Mouse (Mus musculus): ENCODE measurements around the gene Slc43a1. TPM values are rescaled to one million over a fixed set of nuclear protein-coding genes. Genes with fewer than 3 reads are reported as not detected.

The Slc43a1 gene
- total and polyA plus RNA-seq, 3 experiments = 4.4 to 12.7 (median 10.1) TPM

DNA sequence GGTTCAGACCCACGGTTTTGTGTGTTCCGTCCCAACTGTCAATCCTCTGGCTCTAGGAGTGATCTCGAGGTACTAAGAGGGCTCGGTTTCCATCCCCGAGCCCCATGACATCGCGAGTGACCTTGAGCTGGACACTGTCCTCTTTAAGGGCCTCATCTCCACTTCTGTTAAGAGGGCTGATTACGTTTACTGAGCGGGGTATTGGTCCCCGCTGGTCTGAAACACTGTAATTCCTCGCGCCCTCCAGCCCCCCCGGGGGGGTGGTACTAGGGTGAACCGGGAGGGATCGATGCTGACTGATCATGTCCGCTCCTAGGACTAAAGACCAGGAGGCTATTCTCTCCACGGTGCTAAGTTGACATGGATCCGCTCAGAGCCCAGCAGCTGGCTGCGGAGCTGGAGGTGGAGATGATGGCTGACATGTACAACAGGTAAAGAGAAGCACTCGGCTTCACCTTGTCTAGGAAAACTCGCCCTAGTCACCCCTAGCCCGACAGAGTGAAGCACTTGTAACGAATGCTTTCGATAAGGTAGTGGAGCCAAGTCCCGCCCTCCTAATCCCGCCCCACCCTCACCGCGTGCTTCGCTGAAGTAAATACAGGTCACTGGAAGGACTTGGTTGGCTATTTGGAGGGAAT, 11.2 kb upstream of the Slc43a1 start:
- DNase-seq = peak; percentile 52

DNA sequence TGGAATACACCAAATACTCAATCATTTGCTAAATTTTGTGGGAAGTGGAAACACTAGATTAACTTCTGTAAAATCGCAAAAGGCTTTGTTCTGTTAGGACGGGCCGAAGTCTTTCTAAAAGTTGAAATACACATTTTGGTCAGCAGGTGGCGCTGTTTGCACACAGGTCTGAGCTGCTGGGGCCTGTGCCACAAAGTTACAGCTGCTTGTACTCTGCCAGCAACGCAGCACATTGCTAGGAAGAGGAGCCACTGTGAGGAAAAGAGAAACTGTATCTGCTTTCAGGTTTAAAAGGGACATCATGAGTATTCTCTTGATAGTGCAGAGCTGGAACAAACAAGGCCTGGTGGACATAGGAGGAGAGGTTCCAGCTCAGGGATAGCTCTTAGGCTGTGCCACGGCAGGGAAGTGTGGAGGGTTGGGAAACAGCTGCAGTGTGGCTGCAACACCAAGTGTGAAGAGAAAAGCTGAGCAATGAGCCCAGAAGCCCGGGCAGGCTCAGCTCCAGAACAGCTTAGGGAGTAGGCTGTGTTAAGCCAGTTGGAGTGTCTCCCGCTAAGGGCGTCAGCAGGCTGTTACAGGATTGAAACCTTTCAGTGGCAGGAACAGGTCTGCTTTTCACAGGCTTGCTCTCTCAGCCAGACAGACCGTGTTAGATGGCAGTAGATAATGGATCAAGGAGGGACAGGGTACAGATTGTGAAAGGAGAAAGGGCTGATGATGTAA, 6.8 kb upstream of the Slc43a1 start:
- peak; percentile 81 for DNase-seq

DNA sequence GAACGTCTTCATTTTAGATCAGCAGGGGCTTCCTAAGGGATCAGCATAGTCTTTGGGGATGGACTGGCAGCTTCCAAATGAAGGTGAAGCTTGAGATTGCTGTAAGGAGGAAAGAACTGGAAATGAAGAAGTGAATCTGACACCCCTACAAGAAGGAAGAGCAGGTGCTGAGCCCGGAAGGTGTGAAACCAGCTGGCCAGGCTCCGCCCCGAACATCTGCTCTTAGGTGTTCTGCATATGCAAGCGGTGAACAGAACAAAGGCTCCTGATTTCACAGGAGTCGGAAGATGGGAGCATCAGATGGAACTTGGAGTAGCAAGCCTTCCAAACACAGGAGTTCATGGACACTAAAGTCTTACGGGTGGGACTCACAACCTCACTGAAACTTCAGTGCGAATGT, 1.5 kb upstream of the Slc43a1 start:
- DNase-seq = no peak

DNA sequence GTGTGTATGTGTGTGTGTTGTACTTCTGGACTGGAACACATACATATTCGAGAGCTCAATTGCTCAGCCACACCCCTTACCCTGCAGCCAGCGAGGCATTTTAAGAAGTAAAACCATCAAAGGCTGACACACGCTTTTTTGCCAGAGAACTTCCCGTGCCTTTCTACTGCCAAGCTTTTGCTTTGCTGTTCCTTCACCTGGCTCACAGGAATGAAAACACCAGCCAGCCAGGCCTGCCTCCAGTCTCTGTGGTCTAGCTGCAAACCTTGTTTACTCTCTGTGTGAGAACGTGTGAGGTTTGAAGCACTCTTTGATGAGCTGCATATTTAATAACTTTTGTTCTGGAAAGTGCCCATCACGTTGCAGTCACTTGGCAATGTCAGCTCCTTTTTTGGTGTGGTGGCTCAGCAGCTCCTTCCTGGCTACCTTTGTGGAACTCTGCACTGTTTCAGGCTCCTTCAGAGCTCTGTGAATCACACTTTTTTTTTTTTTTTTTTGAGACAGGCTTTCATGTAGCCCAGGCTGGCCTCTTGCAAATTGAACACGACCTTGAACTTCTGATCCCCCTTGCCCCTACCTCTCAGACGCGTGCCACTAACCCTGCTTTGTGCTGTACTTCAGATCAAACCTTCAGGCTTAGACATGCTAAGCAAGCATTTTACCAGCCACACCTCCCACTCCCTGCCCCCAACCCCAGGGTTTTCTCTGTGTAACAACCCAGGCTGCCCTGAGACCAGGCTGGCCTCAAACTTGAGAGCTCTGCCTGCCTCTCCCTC, 645 bp upstream of the Slc43a1 start:
- DNase-seq = no peak

DNA sequence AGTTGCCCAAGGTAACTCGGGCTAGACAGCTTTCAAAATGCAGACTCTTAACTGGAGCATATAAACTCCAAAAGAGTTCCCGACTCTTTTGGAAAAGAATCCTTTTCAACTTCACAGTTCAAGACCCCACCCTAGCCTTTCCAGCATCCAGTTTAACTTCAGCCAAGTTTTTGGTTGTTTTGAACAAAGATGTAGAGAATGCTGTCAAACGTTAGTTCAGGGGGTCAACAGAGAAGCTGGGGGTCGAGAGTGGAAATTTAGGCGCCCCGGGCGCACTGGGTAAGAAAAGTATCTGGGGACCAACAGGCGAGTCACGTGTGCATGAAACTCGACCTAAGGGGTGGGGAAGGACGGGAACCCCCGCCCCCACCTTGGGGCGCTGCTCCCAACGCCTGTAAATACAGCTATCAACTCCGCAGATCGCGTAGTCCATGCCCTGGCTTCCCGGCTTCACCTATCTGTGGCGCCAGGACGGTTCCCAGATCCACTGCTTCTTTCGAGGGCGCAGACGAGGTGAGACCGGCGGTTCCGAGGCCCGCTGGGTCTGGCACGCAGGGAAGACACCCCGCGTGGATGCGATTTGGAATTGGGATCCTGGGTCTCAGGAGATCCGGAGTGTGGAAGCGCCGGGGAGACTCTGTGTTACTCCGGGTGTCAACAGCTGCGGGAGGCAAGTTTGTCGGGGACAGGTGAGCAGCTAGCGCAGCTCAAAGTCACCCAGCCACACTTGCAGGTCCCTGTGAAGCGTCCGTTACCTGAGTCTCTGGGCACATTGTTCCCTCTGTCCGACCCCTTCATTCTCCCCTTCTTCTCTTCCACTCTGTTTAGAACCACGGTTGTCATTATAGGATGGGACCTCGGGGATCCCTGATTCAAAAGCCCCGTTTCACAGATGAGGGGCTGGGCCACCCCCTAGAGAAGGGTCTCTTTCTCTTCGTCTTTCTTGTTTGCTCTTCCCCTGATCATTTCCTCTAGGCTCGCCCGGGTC, 637 bp downstream of the Slc43a1 start:
- peak; percentile 23 for DNase-seq

DNA sequence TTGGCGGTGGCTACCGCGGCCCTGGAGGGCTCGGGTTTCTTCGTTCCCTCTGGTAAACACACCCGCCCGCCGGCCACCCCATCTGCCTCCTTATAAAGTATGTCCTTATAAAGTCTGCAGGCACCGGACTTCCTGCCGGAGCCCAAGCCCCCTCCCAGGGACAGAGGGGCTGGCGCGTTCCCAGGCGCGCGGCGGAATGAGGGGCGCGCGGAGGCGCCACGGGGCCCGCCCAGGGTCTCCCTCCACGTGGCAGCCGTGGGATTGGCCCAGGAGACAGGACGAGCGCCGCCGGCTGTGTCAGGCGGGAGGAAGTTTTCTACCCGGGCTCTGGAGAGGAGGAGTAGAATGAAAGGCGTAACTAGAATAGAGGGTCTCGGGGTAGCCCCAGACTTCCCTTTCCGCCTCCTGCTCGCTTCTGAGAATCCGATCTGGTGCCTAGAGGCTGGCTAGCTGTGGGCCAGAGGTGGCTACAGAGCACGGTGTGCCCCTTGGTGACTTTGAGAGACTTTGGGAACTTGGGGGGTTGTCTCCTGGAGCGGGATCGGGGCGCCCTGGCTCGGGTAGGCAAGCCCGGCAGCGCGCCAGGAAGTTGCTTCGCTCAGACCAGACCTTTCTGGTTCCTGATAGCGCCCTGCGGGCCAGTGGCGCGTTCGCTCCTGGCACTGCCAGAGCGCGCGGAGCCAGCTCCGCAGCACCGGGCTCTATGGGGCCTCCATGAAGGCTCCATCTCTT, 1.5 kb downstream of the Slc43a1 start:
- peak; percentile 68 for DNase-seq

DNA sequence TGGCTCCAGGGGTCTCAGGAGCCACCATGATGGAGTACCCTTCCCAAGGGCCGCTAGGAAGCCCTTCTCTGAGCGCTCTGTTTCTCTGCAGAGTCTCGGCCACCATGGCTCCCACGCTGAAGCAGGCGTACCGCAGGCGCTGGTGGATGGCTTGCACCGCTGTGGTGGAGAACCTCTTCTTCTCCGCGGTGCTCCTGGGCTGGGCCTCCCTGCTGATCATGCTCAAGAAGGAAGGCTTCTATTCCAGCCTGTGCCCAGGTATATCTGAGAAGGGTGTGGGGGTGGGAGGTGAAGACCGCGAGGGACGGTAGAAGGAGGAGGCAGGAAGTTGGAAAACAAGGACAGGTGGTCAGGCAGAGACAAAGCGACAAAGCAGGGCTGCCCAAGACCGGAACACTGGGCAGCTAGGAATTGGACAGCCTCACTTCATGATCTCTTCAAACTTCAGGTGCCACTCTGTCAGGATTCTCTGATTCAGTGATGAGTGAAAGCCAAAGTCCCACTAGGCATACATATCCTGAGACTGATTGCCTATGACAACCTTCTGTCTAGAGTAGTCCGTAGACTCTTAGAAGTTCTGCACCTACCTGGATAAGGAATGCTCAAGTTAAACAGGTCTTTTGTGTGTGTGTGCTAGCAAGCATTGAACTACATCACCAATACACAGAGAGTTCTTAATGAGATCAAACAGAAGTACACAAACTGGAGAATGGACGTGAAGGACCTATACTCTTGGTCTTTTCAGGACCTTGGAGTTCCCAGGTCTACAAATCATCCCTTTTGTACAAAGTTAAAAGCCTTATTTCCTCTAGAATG, 2.3 kb downstream of the Slc43a1 start:
- no peak for DNase-seq

DNA sequence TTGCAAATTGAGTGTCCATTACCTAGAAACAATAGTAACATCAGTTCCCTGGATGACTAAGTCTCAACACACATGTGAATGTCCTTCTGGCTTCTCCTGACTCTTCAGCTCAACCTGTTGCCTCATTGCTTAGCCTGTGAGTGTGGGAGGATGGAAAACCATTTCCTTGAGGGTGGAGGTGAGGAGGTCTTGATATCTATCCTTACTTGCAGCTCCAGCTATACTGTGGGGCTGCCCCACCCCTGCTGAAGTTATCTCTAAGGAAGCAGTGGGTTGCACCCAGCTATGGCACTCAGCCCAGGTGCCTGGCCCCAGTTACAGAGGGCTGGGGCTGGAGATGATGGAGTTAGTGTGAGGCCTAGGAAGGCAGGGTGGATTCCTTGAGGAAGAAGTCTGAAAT, 3.3 kb downstream of the Slc43a1 start:
- DNase-seq = no peak

DNA sequence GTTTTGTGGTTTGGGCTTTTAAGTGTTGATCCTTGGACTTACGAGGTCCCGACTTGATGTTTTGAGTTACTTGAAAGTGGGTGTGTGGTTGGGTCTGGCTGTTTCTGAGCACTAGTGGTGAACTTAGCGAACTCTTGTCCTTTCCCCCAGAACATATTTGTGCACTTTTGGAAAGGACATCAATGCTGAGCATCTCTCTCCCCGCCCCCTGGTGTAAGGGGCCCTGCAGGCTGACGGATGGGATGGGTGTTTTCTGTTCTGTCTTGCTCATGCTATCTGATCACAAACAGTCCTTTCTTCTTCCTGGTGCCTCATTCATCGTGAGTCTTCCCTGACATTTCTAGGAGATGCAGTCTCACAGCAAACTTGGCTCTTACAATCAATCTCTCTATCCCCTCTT, 5.0 kb downstream of the Slc43a1 start:
- no peak for DNase-seq

DNA sequence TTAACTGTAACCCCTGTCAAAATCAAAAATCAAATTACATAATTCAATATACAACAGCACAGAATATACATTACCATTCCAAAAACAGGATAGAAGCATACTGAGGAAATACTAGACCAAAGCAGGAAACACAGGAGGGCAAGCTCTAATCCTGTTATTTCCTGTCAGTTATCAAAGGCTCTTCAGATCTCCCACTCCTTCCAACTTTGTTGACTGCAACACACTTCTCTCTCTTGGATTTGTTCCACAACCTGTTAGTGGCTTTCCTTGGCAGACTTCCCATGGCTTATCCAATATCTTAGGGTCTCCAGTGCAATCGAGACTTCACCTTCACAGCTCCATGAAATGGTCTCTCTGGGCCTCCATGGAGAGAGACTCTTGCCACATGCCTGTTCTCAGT, 6.6 kb downstream of the Slc43a1 start:
- DNase-seq = no peak

DNA sequence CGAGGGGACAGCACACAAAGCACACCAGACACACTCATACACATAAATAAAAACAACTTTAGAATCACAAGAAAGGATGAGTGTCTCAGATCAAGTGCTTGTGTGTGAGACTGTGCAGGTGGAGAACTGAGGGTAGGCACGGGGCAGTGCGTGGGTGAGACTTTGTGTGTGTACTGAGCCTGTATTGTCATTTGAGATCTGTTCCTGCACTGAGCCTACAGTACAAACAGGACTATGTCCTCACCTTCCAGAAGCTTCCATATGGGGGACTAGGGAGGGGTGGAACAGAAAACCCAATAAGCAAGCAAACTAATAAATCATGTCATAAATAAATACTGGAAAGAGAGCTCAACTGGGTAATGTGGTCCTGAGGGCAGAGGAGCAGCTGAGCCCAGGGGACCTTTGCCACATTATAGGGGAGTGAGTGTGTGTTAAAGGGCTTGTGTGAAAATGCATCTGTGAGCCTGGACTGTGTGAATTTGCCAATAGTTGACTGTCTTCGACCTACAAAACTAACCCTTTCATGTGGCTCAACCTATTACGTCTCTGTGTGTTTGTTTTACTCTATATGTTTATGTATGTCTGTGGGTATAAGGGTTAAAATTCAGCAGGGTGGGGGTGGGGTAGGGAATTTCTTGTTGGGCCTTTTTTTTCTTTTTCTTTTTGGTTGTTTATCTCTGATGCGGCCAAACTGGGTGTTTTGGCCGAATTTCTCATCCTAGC, 11.9 kb downstream of the Slc43a1 start:
- no peak for DNase-seq

DNA sequence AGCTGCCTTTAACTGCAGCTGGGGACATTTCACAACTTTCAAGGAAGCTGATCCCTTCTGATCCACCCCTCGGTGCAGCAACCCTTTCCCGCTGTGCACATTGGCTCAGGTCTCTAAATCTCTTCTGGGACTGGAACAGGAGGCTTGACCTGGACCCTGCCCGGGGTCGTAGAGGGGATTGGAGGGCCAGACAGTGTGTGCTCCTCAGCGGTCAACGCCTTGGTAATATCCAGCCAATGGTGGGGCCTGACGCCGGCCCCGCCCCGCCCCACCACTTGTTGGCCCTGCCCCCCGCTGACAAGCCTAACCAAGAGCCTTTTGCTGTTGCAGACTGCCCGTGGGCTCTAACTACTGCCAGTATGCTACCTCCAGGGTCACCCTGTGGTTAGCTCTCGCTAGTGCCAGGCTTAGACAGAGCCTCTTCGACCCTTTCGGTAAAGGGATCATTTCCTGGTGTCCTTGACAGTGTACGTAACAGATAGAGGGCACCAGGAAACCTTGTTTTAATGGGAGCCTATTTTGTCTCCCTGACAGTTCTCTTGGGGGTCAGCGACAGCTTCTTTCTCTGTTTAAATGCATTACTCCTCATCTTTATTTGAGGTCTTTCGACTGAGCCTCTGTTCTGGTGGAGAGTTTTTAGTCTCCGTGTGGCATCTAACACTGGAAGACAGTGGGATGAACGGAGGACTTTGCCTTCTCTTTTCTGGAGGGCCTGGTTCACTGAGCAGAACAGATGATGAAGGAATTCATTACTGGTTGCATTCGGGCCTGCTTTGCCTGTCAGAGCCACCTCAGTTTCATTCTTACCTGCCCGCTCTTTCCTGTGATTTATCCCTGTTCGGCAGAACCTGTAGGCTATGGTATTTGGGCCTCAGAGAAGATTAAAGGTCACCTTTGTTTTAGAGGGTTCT, 12.7 kb downstream of the Slc43a1 start:
- peak; percentile 85 for DNase-seq

DNA sequence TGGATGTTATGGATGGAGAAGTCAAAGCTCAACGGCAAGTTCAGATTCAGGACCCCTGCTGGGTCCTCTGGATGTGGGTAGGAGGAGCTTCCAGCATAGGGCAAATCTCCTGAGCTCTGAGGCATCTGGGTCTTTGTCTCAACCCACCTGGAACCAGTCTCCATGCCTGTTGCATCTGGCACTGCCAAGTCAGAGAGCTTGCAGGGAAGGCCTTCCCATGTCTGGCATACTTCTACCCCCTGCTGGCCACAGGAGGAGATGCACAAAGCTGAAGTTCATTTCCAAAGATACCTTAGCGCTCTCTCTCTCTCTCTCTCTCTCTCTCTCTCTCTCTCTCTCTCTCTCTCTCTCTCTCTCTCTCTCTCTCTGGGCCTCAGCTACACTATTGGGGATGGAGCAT, 17.1 kb downstream of the Slc43a1 start:
- peak; percentile 53 for DNase-seq

DNA sequence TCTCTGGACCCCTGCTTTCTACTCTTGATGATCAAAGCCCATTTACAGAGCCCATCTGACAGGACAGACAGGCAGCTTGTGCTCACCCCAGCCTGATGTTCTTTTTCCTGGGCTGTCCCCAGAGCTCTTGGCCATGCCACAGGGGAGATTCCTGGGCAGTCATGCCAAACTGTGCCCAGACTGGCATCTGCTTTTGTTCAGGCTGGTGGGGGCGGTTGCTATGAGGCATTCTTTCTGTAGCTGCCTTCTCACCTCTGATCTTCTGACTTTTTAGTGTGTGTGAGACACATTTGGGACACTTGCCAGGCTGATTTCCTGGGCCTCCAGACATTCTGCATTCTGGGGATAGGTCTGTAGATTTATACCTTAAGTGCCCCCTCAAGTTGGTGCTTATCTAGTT, 19.9 kb downstream of the Slc43a1 start:
- DNase-seq = no peak

DNA sequence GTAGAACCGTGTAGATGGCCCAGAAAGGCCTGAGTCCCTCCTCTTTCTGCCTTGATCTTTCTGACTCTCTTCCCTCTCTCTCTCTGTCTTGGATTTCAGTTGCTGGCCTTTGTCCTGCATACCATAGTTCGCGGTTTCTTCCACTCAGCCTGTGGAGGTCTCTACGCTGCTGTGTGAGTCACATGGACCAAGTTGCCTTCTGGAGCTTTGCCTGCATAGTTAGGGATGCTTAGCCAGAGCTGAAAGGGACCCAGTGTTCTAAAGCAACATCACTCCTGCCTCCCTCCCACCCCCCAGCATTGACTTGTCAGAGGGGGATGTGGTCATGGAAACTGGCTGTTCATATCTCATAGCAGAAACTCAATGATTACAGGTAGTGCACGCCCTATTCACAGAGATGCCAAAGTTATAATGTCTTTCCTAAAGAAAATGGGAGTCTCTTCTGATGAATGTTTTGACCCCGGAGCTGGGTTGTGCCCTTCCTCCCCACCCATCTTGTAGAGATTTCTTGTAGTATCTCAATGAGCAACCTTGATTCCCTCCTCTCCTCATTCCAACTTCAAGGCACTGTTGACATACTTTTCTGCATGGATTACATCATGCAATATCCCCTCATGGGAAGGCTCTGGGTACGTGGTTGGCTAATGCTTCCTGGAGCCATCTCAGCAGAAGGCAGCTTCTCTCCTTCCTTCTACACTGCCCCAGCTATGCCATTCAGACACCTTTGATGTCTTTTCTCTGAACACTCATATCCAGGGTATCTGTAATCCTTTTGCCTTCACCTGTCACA, 21.5 kb downstream of the Slc43a1 start:
- DNase-seq = no peak

DNA sequence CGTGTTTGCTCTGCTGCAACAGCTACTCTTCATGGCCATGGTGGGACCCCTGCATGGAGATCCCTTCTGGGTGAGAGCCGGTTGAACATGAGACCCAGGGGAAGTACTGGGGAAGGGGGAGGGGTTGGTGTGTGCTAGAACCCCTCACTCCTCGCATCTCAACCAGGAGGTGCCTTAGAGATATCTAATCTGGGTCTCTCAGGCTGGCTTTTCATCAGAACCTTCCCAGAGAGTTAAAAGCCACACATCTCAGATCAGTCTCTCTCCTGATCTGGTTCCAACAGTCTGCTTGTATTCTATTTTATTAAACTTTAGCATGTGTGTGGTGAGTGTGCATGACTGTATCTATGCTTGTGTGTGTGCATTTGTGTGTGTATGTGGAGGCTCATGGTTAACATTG, 22.8 kb downstream of the Slc43a1 start:
- no peak for DNase-seq

DNA sequence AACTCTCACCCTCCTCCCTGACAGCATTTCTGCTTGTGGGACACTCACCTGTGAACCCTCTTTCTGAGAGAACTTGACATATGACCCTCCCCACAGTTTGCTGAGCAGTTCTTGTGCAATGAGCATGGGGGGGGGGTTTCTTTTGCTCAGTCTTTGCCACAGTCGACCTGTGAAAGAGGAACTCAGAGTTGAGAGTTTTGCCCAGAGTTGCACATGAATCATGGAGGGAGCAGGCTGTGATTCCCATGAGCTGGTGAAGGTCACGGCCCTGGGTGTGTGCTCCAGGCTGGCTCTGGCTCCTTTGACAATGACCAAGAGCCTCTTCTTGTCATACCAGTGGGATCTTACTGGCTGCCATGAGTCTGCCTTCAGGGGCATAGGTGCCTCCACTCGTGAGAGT, 23.6 kb downstream of the Slc43a1 start:
- DNase-seq = peak; percentile 77

All from adrenal gland, adult 2 months (tissue).